Mouse (Mus musculus): ENCODE results near the gene Tmem164.

Tmem164 gene

GRCm38 (mm10) chrX:142825309-142825708 lies 144.1 kb downstream of the Tmem164 start:
- DNase-seq (ENCODE audit: low read depth in 2 of 2, low spot score in 2 of 2): no peak

- no peak for DNase-seq (ENCODE audit: low read depth in 2 of 2, low spot score in 2 of 2)
These were observed 146.4 kb downstream of the Tmem164 start for GRCm38 (mm10) chrX:142827644-142828043.

- no peak for DNase-seq (ENCODE audit: low read depth in 2 of 2, low spot score in 2 of 2)
These were observed 147.1 kb downstream of the Tmem164 start for GRCm38 (mm10) chrX:142828184-142828908.

GRCm38 (mm10) chrX:142829267-142829666 lies 148.1 kb downstream of the Tmem164 start:
- no peak for DNase-seq (ENCODE audit: low read depth in 2 of 2, low spot score in 2 of 2)

- DNase-seq (ENCODE audit: low read depth in 2 of 2, low spot score in 2 of 2): no peak
These were observed 148.8 kb downstream of the Tmem164 start for GRCm38 (mm10) chrX:142829866-142830470.

- no peak for DNase-seq (ENCODE audit: low read depth in 2 of 2, low spot score in 2 of 2)
These were observed 149.4 kb downstream of the Tmem164 start for GRCm38 (mm10) chrX:142830572-142830971.

- DNase-seq (ENCODE audit: low read depth in 2 of 2, low spot score in 2 of 2): no peak
These were observed 151.0 kb downstream of the Tmem164 start for GRCm38 (mm10) chrX:142832221-142832620.

GRCm38 (mm10) chrX:142833164-142833796 lies 152.1 kb downstream of the Tmem164 start:
- no peak for DNase-seq (ENCODE audit: low read depth in 2 of 2, low spot score in 2 of 2)

- no peak for DNase-seq (ENCODE audit: low read depth in 2 of 2, low spot score in 2 of 2)
These were observed 153.6 kb downstream of the Tmem164 start for GRCm38 (mm10) chrX:142834807-142835206.

- DNase-seq (ENCODE audit: low read depth in 2 of 2, low spot score in 2 of 2): no peak
These were observed 155.2 kb downstream of the Tmem164 start for GRCm38 (mm10) chrX:142836399-142836798.

- DNase-seq (ENCODE audit: low read depth in 2 of 2, low spot score in 2 of 2): no peak
These were observed 156.1 kb downstream of the Tmem164 start for GRCm38 (mm10) chrX:142837316-142837715.

- no peak for DNase-seq (ENCODE audit: low read depth in 2 of 2, low spot score in 2 of 2)
These were observed 157.6 kb downstream of the Tmem164 start for GRCm38 (mm10) chrX:142838841-142839240.

- DNase-seq (ENCODE audit: low read depth in 2 of 2, low spot score in 2 of 2): no peak
These were observed 158.2 kb downstream of the Tmem164 start for GRCm38 (mm10) chrX:142839411-142839810.

GRCm38 (mm10) chrX:142841916-142842315 lies 160.7 kb downstream of the Tmem164 start:
- DNase-seq (ENCODE audit: low read depth in 2 of 2, low spot score in 2 of 2): no peak

- no peak for DNase-seq (ENCODE audit: low read depth in 2 of 2, low spot score in 2 of 2)
These were observed 165.1 kb downstream of the Tmem164 start for GRCm38 (mm10) chrX:142846266-142846665.

GRCm38 (mm10) chrX:142848032-142848431 lies 166.8 kb downstream of the Tmem164 start:
- DNase-seq (ENCODE audit: low read depth in 2 of 2, low spot score in 2 of 2): no peak

GRCm38 (mm10) chrX:142869844-142870243 lies 188.6 kb downstream of the Tmem164 start:
- no peak for DNase-seq (ENCODE audit: low read depth in 2 of 2, low spot score in 2 of 2)

GRCm38 (mm10) chrX:142882255-142882654 lies 201.0 kb downstream of the Tmem164 start:
- no peak for DNase-seq (ENCODE audit: low read depth in 2 of 2, low spot score in 2 of 2)

GRCm38 (mm10) chrX:142883593-142883992 lies 202.4 kb downstream of the Tmem164 start:
- no peak for DNase-seq (ENCODE audit: low read depth in 2 of 2, low spot score in 2 of 2)

- no peak for DNase-seq (ENCODE audit: low read depth in 2 of 2, low spot score in 2 of 2)
These were observed 204.8 kb downstream of the Tmem164 start for GRCm38 (mm10) chrX:142885962-142886361.
